Mouse (Mus musculus): ENCODE measurements around the gene Mfsd14a. TPM values are rescaled to one million over a fixed set of nuclear protein-coding genes. Genes with fewer than 3 reads are reported as not detected.

Gene Mfsd14a
- total and polyA plus RNA-seq, 3 experiments = 12.0 to 19.5 (median 17.5) TPM

- Histone ChIP-seq H3K9ac (ENCODE audit: low read depth, low read length) (no peak overlapping the region), H3K79me2 (replicated peaks; ENCODE audit: control insufficient read depth, insufficient read depth, low read length) (no peaks in the 10 kb centered on the region), H3K27ac (no peak overlapping the region), H3K27me3 (ENCODE audit: control insufficient read depth, insufficient read depth, low read length) (no peaks in the 10 kb centered on the region), H3K4me1 (ENCODE audit: control insufficient read depth, insufficient read depth, low read length) (no peaks in the 10 kb centered on the region), H3K4me3 (no peak overlapping the region), H3K36me3 (ENCODE audit: control insufficient read depth, insufficient read depth, low read length) (no peaks in the 10 kb centered on the region)
- DNase-seq = no peak
- 77% methylated on average over 9 of the region's 9 CpGs for WGBS
- TF ChIP-seq CTCF (IDR thresholded peaks at IDR 0.05) = no peak
- TF ChIP-seq EP300 (IDR thresholded peaks at IDR 0.05; ENCODE audit: insufficient read depth, low read depth, low read length) = no peak
- TF ChIP-seq POLR2A (IDR thresholded peaks at IDR 0.05; ENCODE audit: insufficient read depth, low read depth, low read length) = no peak
- intact Hi-C loops (cut with DNase I) = no loop called here
Measured at GRCm38 (mm10) chr3:116604570-116604969, 57.9 kb downstream of the Mfsd14a start.

GRCm38 (mm10) chr3:116601781-116602180 is 60.7 kb downstream of the Mfsd14a start:
- Histone ChIP-seq H3K27me3 (ENCODE audit: control insufficient read depth, insufficient read depth, low read length) (no peaks in the 10 kb centered on the region), H3K9ac (ENCODE audit: low read depth, low read length) (no peak overlapping the region), H3K36me3 (ENCODE audit: control insufficient read depth, insufficient read depth, low read length) (no peaks in the 10 kb centered on the region), H3K4me1 (ENCODE audit: control insufficient read depth, insufficient read depth, low read length) (no peaks in the 10 kb centered on the region), H3K79me2 (replicated peaks; ENCODE audit: control insufficient read depth, insufficient read depth, low read length) (no peaks in the 10 kb centered on the region), H3K4me3 (no peak overlapping the region), H3K27ac (no peak overlapping the region)
- intact Hi-C loops (cut with DNase I) = no loop called here
- DNase-seq = no peak
- 94% methylated on average over 5 of the region's 5 CpGs for WGBS
- TF ChIP-seq CTCF (IDR thresholded peaks at IDR 0.05) (no peak), POLR2A (IDR thresholded peaks at IDR 0.05; ENCODE audit: insufficient read depth, low read depth, low read length) (no peak), EP300 (IDR thresholded peaks at IDR 0.05; ENCODE audit: insufficient read depth, low read depth, low read length) (no peak)

DNA sequence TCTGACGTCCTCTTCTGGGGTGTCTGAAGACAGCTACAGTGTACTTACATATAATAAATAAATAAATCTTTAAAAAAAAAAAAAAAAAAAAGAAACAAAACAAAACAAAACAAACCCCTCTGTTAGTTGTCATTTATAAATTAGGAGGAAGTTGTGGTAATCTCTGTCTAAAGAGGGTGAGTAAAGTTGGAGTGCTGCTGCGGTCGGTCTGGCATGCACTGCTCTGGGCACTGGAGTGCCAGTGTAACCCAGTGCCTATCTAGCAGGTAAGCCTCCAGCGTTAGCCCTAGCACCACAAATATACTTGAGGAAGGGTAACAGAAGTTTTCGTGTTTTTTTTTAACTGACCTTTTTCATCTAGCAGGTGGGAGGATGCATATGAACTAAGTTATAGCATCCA is 61.5 kb downstream of the Mfsd14a start:
- intact Hi-C loops (cut with DNase I) = no loop called here
- H3K36me3 ChIP-seq (ENCODE audit: control insufficient read depth, insufficient read depth, low read length) = no peaks in the 10 kb centered on the region
- no peak for TF ChIP-seq POLR2A (IDR thresholded peaks at IDR 0.05; ENCODE audit: insufficient read depth, low read depth, low read length)
- TF ChIP-seq CTCF (IDR thresholded peaks at IDR 0.05) = no peak
- no peak for TF ChIP-seq EP300 (IDR thresholded peaks at IDR 0.05; ENCODE audit: insufficient read depth, low read depth, low read length)
- H3K4me1 ChIP-seq (ENCODE audit: control insufficient read depth, insufficient read depth, low read length) = no peaks in the 10 kb centered on the region
- no peaks in the 10 kb centered on the region for H3K79me2 ChIP-seq (replicated peaks; ENCODE audit: control insufficient read depth, insufficient read depth, low read length)
- H3K9ac ChIP-seq (ENCODE audit: low read depth, low read length) = no peak overlapping the region
- no peak overlapping the region for H3K4me3 ChIP-seq
- H3K27me3 ChIP-seq (ENCODE audit: control insufficient read depth, insufficient read depth, low read length) = no peaks in the 10 kb centered on the region
- no peak for DNase-seq
- no peak overlapping the region for H3K27ac ChIP-seq
- 78% methylated on average over 5 of the region's 5 CpGs for WGBS

- intact Hi-C loops (cut with DNase I) = loop anchor here (10.0 kb wide), 1 partner anchor 235 kb away; no protein-coding TSS in a partner anchor
- WGBS = 81% methylated on average over 2 of the region's 2 CpGs
Measured at GRCm38 (mm10) chr3:116599705-116600104, 62.8 kb downstream of the Mfsd14a start.

GRCm38 (mm10) chr3:116595603-116595991 is 66.9 kb downstream of the Mfsd14a start:
- H3K27me3 ChIP-seq (ENCODE audit: control insufficient read depth, insufficient read depth, low read length) = no peaks in the 10 kb centered on the region
- 6% methylated on average over 10 of the region's 10 CpGs for WGBS
- no peaks in the 10 kb centered on the region for H3K79me2 ChIP-seq (replicated peaks; ENCODE audit: control insufficient read depth, insufficient read depth, low read length)
- no peaks in the 10 kb centered on the region for H3K36me3 ChIP-seq (ENCODE audit: control insufficient read depth, insufficient read depth, low read length)
- intact Hi-C loops (cut with DNase I) = loop anchor here (1.0 to 10.0 kb wide), 6 partner anchors 67 to 239 kb away; partner anchors contain the start of genes Dbt and Mfsd14a
- no peak for DNase-seq
- no peaks in the 10 kb centered on the region for H3K4me1 ChIP-seq (ENCODE audit: control insufficient read depth, insufficient read depth, low read length)
- peak overlapping the region; percentile 93 for H3K4me3 ChIP-seq
- no peak for TF ChIP-seq CTCF (IDR thresholded peaks at IDR 0.05)
- no peak for TF ChIP-seq EP300 (IDR thresholded peaks at IDR 0.05; ENCODE audit: insufficient read depth, low read depth, low read length)
- no peak for TF ChIP-seq POLR2A (IDR thresholded peaks at IDR 0.05; ENCODE audit: insufficient read depth, low read depth, low read length)
- H3K9ac ChIP-seq (ENCODE audit: low read depth, low read length) = no peak overlapping the region
- no peak overlapping the region; the same call in 1 of the 2 replicates for H3K27ac ChIP-seq

More at GRCm38 (mm10) chr3:116599705-116600104, 62.8 kb downstream of the Mfsd14a start:
- Histone ChIP-seq H3K79me2 (replicated peaks; ENCODE audit: control insufficient read depth, insufficient read depth, low read length) (no peaks in the 10 kb centered on the region), H3K36me3 (ENCODE audit: control insufficient read depth, insufficient read depth, low read length) (no peaks in the 10 kb centered on the region), H3K4me3 (no peak overlapping the region), H3K27me3 (ENCODE audit: control insufficient read depth, insufficient read depth, low read length) (no peaks in the 10 kb centered on the region), H3K9ac (ENCODE audit: low read depth, low read length) (no peak overlapping the region), H3K27ac (no peak overlapping the region), H3K4me1 (ENCODE audit: control insufficient read depth, insufficient read depth, low read length) (no peaks in the 10 kb centered on the region)
- no peak for DNase-seq
- TF ChIP-seq POLR2A (IDR thresholded peaks at IDR 0.05; ENCODE audit: insufficient read depth, low read depth, low read length) (no peak), CTCF (IDR thresholded peaks at IDR 0.05) (no peak), EP300 (IDR thresholded peaks at IDR 0.05; ENCODE audit: insufficient read depth, low read depth, low read length) (no peak)

- Histone ChIP-seq H3K27me3 (ENCODE audit: control insufficient read depth, insufficient read depth, low read length) (no peaks in the 10 kb centered on the region), H3K9ac (ENCODE audit: low read depth, low read length) (peak within 1 kb of the TSS; percentile 61), H3K79me2 (replicated peaks; ENCODE audit: control insufficient read depth, insufficient read depth, low read length) (no peaks in the 10 kb centered on the region), H3K27ac (peak within 1 kb of the TSS; percentile 88), H3K36me3 (ENCODE audit: control insufficient read depth, insufficient read depth, low read length) (no peaks in the 10 kb centered on the region), H3K4me3 (peak within 1 kb of the TSS; percentile 93), H3K4me1 (ENCODE audit: control insufficient read depth, insufficient read depth, low read length) (no peaks in the 10 kb centered on the region)
- peak; percentile 97 to 99 for DNase-seq
- TF ChIP-seq POLR2A (IDR thresholded peaks at IDR 0.05; ENCODE audit: insufficient read depth, low read depth, low read length) = peak; percentile 78
- TF ChIP-seq CTCF (IDR thresholded peaks at IDR 0.05) = no peak
- TF ChIP-seq EP300 (IDR thresholded peaks at IDR 0.05; ENCODE audit: insufficient read depth, low read depth, low read length) = peak; percentile 91
- WGBS = under 1% methylated on average over 65 of the region's 65 CpGs
- intact Hi-C loops (cut with DNase I) = loop anchor here (1.0 to 10.0 kb wide), 6 partner anchors 68 to 240 kb away; partner anchors contain the start of genes Dbt and Mfsd14a
Measured at GRCm38 (mm10) chr3:116594728-116595602, 67.5 kb downstream of the Mfsd14a start, which contains the start of gene Sass6. Gene Sass6 (plus strand): TSS chr3:116594982.
